Mouse (Mus musculus) E14TG2a.4 (cell line): ENCODE measurements around the gene Gm20388.

Experiments used
- CTCF ChIP-seq: conservative IDR thresholded peaks from 2 replicates; pipeline ENCODE4 v1.5.1; 2014; ENCODE audit warnings: low read length
- POU5F1 ChIP-seq: IDR thresholded peaks from 2 replicates; pipeline ENCODE4 v1.6.1; 2014; ENCODE audit warnings: low read length, borderline replicate concordance

DNA sequence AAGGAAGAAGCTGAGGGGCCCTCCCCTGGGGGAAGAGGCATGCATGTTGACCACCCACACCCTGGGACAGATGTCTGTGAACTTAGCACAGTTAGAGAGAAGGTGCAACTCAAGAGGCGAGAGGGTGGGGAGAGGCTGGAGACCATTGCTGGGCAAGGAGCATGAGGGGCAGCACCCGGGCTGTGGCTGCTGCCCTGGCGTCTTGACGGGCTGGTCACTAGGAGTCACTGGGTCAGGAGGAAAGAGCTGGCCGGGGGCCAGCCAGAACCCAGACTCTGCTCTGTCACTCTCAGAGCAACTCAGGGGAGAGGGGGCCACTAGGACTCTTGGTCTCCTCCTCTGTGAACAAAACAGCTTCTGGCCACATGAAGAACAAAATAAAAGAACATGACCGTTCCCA, 278.8 kb downstream of the Gm20388 start:
- no peak for TF ChIP-seq CTCF
- no peak for TF ChIP-seq POU5F1
